Mouse (Mus musculus) testis, adult 2 months (tissue): ENCODE data around the gene Capsl. TPM values are rescaled to one million over a fixed set of nuclear protein-coding genes. Genes with fewer than 3 reads are reported as not detected.

Source experiments
- H3K27ac ChIP-seq: fragments of 200-500 bp; 2 replicates; pipeline ENCODE4 v1.5.1; 2012; ENCODE audit warnings: low read depth, low read length; ENCODE audit not compliant: control insufficient read depth, insufficient read depth
- H3K27me3 ChIP-seq: fragments of 200-500 bp; 2 replicates; pipeline ENCODE4 v1.6.1; 2012; ENCODE audit warnings: mild to moderate bottlenecking, low read length, moderate library complexity; ENCODE audit not compliant: control insufficient read depth, insufficient read depth
- H3K36me3 ChIP-seq: fragments of 200-500 bp; 2 replicates; pipeline ENCODE4 v1.6.1; 2012; ENCODE audit warnings: mild to moderate bottlenecking, low read length; ENCODE audit not compliant: control insufficient read depth, insufficient read depth
- H3K4me1 ChIP-seq: fragments of 200-500 bp; 2 replicates; pipeline ENCODE4 v1.6.1; 2012; ENCODE audit warnings: low read length; ENCODE audit not compliant: control insufficient read depth, insufficient read depth
- H3K4me3 ChIP-seq: fragments of 200-500 bp; 2 replicates; pipeline ENCODE4 v1.5.1; 2012; ENCODE audit warnings: low read depth, mild to moderate bottlenecking, low read length, moderate library complexity, mixed read lengths; ENCODE audit not compliant: control insufficient read depth
- CTCF ChIP-seq: fragments of 200-500 bp; IDR thresholded peaks from 2 replicates; pipeline ENCODE4 v1.5.1; 2012; ENCODE audit warnings: low read depth, mild to moderate bottlenecking, inconsistent platforms, low read length, moderate library complexity; ENCODE audit not compliant: control insufficient read depth, insufficient read depth, insufficient replicate concordance
- POLR2A ChIP-seq: fragments of 200-500 bp; IDR thresholded peaks from 2 replicates; pipeline ENCODE4 v1.6.1; 2012; ENCODE audit warnings: low read depth, mild to moderate bottlenecking, inconsistent platforms, low read length, moderate library complexity; ENCODE audit not compliant: control insufficient read depth
- polyA plus RNA-seq: library from polyadenylated mRNA; depleted of rRNA; stranded (reverse); fragments of >200 nt; gene quantifications from 2 replicates; pipeline ENCODE4 v1.2.3, GENCODE M21; 2012

Gene Capsl
- polyA plus RNA-seq, 1 experiment, result 11.5 TPM

GRCm38 (mm10) chr15:9455241-9455640, 19.4 kb downstream of the Capsl start:
- H3K4me3 ChIP-seq, result peak overlapping the region; percentile 72
- H3K36me3 ChIP-seq, result no peaks in the 10 kb centered on the region
- no peaks in the 10 kb centered on the region for H3K27me3 ChIP-seq
- TF ChIP-seq CTCF, result no peak
- no peak for TF ChIP-seq POLR2A
- no peaks in the 10 kb centered on the region for H3K4me1 ChIP-seq
- no peak overlapping the region for H3K27ac ChIP-seq

- Histone ChIP-seq H3K4me3 (no peak overlapping the region), H3K27me3 (no peaks in the 10 kb centered on the region), H3K27ac (no peak overlapping the region), H3K4me1 (no peaks in the 10 kb centered on the region), H3K36me3 (no peaks in the 10 kb centered on the region)
- TF ChIP-seq CTCF (no peak), POLR2A (no peak)
Observed at GRCm38 (mm10) chr15:9463521-9464027, 27.7 kb downstream of the Capsl start.

GRCm38 (mm10) chr15:9464039-9464438, 28.2 kb downstream of the Capsl start:
- H3K27me3 ChIP-seq, result no peaks in the 10 kb centered on the region
- no peaks in the 10 kb centered on the region for H3K36me3 ChIP-seq
- H3K4me1 ChIP-seq, result no peaks in the 10 kb centered on the region
- H3K4me3 ChIP-seq, result no peak overlapping the region
- TF ChIP-seq CTCF (no peak), POLR2A (no peak)
- H3K27ac ChIP-seq, result no peak overlapping the region

GRCm38 (mm10) chr15:9471053-9471685, 35.3 kb downstream of the Capsl start:
- Histone ChIP-seq H3K4me3 (no peak overlapping the region), H3K4me1 (no peaks in the 10 kb centered on the region), H3K27ac (no peak overlapping the region), H3K27me3 (no peaks in the 10 kb centered on the region), H3K36me3 (no peaks in the 10 kb centered on the region)
- TF ChIP-seq CTCF (no peak), POLR2A (no peak)

- Histone ChIP-seq H3K4me1 (no peaks in the 10 kb centered on the region), H3K27ac (no peak overlapping the region), H3K27me3 (no peaks in the 10 kb centered on the region), H3K4me3 (no peak overlapping the region), H3K36me3 (no peaks in the 10 kb centered on the region)
- no peak for TF ChIP-seq CTCF
- TF ChIP-seq POLR2A, result no peak
Observed at GRCm38 (mm10) chr15:9472167-9472566, 36.3 kb downstream of the Capsl start.

- Histone ChIP-seq H3K4me3 (no peak overlapping the region), H3K27ac (no peak overlapping the region)
- TF ChIP-seq CTCF, result no peak
- TF ChIP-seq POLR2A, result no peak
Observed at GRCm38 (mm10) chr15:9472618-9473017, 36.8 kb downstream of the Capsl start.

GRCm38 (mm10) chr15:9473188-9473587, 37.4 kb downstream of the Capsl start:
- Histone ChIP-seq H3K27me3 (no peaks in the 10 kb centered on the region), H3K36me3 (no peaks in the 10 kb centered on the region), H3K27ac (no peak overlapping the region), H3K4me1 (no peaks in the 10 kb centered on the region), H3K4me3 (no peak overlapping the region)
- TF ChIP-seq POLR2A (no peak), CTCF (no peak)

More at GRCm38 (mm10) chr15:9472618-9473017, 36.8 kb downstream of the Capsl start:
- H3K4me1 ChIP-seq, result no peaks in the 10 kb centered on the region
- H3K36me3 ChIP-seq, result no peaks in the 10 kb centered on the region
- H3K27me3 ChIP-seq, result no peaks in the 10 kb centered on the region
